Mouse (Mus musculus): ENCODE measurements at regions not wholly inside any gene's neighbourhood (a gene's known extent, or its start where the extent isn't known, plus 50 kb on each side); places are given as distances from the start of the nearest gene placed in this dataset.
"Not testable (repeated sequence)": the region's sequence is repeated elsewhere in the genome, so short reads cannot be mapped to it uniquely, and the experiment has no call there.

DNA sequence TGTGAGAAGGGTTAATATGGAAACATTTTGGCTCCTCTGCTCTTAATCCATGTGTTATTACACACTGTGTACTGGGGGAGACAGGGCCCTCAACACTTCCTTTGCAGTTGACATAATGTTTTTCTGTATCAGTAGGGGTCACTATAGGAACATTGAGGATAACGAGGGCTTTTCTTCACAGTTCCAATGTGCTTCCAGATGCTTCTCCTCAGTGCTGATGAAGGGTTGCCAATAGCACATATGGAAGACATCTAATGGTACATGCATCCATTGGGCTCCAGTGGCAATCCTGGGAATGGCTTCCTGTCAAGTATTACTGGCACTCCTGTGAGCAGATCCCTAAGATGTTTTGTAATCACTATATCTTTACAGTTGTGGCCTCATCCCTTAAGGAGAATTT is 62.1 kb downstream of the Naa11 start:
- DNase-seq (ENCODE audit: low spot score in 2 of 2) = no peak

- DNase-seq (ENCODE audit: low spot score in 2 of 2) = no peak
These were observed 66.3 kb downstream of the Naa11 start for GRCm38 (mm10) chr5:97325831-97326230.

- DNase-seq (ENCODE audit: low spot score in 2 of 2) = no peak
These were observed 68.3 kb downstream of the Naa11 start for GRCm38 (mm10) chr5:97323873-97324272.

DNA sequence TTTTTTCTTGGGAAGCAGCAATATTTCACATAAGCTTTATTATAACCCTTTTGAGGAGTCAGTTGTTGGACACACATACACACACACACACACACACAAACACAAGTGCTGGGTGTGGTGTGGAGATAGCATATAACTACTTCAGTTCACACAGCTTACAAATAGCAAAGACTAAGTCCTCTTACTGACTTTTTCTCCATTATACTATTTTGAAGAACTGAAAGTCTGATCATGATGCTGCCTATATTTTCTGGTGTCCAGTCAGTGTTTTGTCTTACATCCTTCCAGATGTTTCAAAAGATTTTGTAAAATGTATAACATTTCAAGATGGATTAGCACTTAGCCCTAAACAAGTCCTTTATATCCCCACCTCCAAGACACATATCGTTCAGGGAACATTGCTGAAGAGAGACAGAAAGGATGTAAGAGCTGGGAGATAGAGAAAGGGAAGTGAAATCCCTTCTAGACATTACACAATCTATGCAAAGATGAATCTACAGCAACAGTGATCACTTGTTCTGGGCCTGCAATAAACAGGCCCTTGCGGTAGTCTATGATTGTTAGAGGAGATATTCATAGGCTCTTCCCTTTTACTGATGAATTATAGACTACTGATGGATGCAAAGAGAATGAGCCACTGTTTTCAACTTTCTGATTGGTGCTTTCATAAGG is 72.2 kb downstream of the Naa11 start:
- no peak for DNase-seq (ENCODE audit: low spot score in 2 of 2)

- no peak for DNase-seq (ENCODE audit: low spot score in 2 of 2)
These were observed 85.3 kb downstream of the Naa11 start for GRCm38 (mm10) chr5:97306902-97307301.

DNA sequence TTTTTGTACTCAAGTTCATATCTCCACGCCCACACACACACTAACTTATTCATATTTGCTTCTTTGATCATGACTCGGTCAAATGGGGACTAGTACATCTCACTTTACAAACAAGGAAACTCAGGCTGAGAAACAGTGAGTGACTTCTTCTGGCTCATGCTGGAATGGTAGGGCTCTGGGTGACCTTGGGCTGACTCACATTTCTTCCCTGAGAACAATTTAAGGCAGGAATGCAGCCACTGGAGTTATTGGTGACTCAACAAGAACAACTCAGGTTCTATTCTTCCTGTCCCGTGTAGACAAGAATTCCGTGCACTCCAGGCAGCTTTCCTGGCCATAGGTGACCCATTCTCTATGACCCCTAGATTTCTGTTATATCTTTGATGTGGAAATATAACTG is 87.3 kb downstream of the Naa11 start:
- no peak for DNase-seq (ENCODE audit: low spot score in 2 of 2)

- DNase-seq (ENCODE audit: low spot score in 2 of 2) = no peak
These were observed 90.6 kb downstream of the Naa11 start for GRCm38 (mm10) chr5:97301621-97302020.

- peak; percentile 63 to 75 for DNase-seq (ENCODE audit: low spot score in 2 of 2)
These were observed 91.3 kb downstream of the Naa11 start for GRCm38 (mm10) chr5:97300861-97301260.

DNA sequence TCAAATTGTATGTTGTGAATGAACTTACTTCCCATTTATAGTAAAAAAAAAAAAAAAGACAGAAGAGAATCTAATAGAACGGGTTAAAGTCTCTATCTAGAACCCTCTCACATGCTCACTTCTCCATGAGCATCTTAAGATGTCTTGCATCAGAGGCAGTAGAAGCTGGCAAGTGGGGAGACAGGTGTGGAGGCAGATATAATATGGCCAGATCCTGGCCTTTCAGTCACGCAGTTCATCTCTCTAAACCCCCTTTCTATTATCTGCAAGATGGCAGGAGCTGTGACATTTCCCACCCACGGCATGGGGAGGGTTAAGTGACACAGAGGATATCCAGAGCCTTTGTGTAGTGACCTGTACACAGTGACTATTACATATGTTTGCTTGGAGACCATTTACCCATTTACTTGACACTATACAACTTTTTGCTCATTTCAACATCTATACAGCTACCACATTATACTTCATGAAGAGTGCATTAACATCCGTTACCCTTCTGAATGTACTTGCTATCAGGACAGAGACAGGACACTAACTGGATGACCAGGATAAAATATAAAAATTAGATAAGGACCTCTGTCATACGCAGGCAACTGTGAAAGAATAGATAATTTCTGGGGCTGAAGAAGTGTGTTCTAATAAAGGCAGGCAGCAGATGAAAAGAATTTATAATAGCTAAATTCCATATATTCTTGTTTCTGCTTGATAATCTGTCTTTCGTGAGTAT is 91.9 kb downstream of the Naa11 start:
- no peak for DNase-seq (ENCODE audit: low spot score in 2 of 2)

DNA sequence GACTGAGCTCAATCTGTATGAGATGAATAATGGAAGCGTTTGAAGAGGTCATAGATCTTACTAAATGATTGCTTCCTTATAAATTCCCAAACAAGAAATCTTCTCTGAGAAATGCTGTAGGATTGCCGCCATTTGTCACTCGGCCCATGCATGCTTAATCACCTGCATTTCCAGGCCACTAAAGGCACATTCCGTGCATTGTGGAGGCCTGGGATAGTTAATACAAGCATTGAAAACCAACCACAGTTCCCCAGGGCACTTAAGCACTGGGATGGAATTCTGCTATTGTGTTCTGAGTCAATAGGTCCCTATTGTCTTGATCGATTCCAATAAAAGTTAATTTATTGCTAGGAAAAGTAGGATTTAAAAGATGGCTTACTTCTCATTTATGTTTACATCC is 92.5 kb downstream of the Naa11 start:
- DNase-seq (ENCODE audit: low spot score in 2 of 2) = no peak

- DNase-seq (ENCODE audit: low spot score in 2 of 2) = no peak
These were observed 96.0 kb downstream of the Naa11 start for GRCm38 (mm10) chr5:97296213-97296612.

DNA sequence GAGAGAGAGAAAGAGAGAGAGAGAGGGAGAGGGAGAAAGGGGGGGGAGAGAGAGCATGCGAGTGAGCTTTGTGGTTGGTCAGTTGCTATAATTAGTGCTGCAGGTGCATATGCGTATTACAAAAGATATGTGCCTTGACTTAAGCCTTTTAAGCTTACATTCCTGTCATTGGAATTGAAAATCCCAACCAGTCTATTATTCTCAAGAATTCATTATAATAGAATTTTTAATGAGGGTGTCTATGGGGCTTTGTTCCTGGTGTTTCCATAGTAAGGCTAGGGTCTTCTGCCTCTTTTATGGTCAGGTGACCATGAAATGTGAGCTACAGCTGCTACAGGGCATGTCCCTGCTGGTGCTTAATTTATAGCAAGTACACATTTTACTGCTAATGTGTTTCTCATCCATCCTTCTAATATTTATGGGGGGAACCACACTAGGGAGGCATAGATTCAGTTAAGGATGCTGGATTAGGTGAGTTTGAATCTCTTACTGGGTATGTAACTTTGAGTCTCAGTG is 102.0 kb downstream of the Naa11 start:
- no peak for DNase-seq (ENCODE audit: low spot score in 2 of 2)

GRCm38 (mm10) chr5:97289401-97290165 is 102.6 kb downstream of the Naa11 start:
- DNase-seq (ENCODE audit: low spot score in 2 of 2) = no peak

DNA sequence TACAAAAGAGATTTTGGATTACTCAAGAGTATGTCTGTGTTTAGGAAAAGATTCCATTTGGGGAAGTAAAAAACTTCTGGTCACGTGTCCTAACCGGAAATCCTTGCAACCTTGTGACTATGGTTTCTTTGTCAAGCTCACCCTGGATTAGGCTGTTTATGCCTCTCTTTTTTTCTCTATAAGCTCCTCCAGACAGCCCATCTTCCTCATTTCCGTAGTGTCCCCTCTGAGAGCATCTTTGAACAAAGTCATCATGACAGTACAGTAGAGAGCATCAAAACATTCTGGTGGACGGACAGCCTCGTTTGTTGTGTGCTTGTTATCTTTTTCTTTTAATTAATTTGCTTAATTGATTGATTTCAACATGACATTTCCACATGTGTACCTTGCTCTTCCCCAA is 112.7 kb downstream of the Naa11 start:
- DNase-seq (ENCODE audit: low spot score in 2 of 2) = no peak

DNA sequence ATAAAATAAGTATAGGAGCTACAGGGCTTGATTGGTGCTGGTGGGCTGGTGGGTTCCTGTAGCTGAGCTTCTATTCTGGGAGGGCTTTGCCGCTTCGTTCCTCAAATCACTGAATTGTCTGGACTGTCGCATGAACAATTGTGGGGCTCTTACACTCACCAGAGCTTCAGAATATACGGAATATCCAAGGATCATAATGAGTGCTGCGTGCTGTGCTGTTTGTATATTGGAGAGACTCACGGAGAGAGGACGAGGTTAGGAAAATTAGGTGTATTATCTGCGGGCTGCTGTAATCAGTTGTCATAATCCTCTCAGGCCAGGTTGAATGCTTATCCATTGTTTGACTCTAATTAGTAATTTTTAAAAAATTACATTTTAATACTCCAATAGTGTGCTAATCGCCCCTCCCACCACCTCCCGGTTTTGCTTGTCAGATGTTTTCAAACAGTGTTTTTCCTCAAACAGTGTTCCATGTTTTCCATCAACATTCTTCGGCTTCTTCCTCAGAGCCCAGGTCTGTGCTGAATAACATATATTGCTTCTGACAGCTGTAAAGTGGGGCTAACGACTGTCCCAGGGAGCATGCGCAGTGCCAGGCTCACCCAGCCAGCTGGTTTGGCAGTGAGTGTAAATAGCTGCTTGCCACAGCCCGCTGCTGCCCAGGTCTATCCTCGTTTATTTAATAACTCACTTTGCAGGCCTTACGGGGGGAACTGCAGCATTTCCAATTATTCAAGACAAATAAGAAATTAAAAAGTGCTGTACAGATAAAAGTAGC is 114.2 kb downstream of the Naa11 start:
- DNase-seq (ENCODE audit: low spot score in 2 of 2) = peak in 1 of 2 experiments; percentile 33

DNA sequence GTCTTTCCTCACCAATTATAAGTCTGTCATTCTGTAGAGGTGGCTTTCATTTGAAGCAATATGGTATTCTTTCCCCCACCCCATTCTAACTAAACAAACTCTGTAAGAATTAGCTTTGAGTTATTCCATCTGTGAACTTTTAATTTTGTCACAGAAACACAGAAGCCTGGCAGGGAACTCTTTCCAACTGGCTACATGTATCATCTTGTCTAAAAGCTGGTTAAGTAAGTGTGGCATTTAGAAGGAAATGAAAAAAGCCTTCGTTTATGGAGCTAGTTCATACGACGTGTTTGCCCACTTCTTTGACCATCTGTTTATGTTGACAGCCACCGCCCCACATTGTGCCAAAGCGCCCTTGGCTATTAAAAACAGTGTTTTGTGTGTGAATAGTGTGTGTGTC is 115.5 kb downstream of the Naa11 start:
- peak in 1 of 2 experiments; percentile 18 for DNase-seq (ENCODE audit: low spot score in 2 of 2)

DNA sequence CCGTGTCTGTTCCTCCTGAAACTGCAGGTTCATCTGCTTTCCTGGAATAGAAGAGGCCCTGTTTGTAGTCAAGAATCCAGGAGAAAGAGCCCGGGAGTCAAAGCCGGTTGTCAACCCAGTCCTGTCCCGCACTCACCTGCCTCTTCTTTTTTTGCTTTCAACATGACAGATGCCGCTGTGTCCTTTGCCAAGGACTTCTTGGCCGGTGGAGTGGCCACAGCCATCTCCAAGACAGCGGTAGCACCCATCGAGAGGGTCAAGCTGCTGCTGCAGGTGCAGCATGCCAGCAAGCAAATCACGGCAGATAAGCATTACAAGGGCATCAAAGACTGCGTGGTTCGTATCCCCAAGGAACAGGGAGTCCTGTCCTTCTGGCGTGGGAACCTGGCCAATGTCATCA is 127.5 kb downstream of the Naa11 start:
- DNase-seq (ENCODE audit: low spot score in 2 of 2) = not testable (repeated sequence)

GRCm38 (mm10) chr5:97257106-97257505 is 135.1 kb downstream of the Naa11 start:
- DNase-seq (ENCODE audit: low spot score in 2 of 2) = no peak

GRCm38 (mm10) chr5:97256445-97257060 is 135.6 kb downstream of the Naa11 start:
- DNase-seq (ENCODE audit: low spot score in 2 of 2) = peak in 1 of 2 experiments; percentile 18

DNA sequence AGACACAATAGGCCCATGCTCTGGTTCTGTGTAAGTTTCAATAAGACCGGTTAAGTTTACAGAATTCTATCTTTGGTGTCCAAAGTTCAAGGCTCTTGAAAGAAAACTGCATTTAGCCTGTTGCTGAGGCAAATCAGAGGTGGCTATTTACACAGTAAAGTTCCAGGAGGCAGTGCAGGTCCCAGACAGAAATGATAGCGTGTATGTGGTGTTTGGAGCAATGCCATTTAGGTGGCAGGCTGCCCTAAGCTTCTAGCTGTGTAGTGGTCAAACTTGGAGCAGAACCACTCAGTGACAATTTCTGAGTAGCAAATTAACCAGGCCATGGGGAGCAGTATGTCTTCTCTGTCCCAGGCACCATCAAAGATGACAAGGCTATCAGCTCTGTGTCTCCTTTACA is 125.5 kb upstream of the Paqr3 start:
- no peak for DNase-seq (ENCODE audit: low spot score in 2 of 2)

DNA sequence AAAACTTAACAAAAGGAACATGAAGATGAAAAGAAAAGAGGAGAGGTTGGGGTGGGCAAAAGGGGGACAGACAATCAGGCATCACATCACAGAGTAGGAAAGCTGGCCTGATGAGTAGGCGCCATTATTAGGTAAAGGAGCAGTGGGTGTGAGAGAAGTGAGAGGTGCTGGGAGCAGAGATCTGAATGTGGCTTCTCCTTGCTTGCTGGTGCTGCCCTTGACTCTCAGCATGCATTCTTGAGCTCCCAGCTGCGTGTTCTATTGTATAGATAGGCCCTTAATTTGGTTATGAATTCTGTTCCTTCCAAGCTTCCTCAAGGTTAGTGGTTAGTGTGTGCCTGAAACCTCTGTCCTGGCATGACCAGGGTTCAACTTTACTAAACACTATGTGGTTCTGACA is 115.0 kb upstream of the Paqr3 start:
- no peak for DNase-seq (ENCODE audit: low spot score in 2 of 2)

All from layer of hippocampus, postnatal 10 days (tissue).